Mouse (Mus musculus) induced T-regulatory cell, adult 2 months (primary cell): ENCODE data around the gene Gm17651.

Source experiments
- DNase-seq: peaks from one replicate; pipeline ENCODE4 v3.0.0-alpha.2; 2012; ENCODE audit warnings: low read depth

Gene Gm17651

DNA sequence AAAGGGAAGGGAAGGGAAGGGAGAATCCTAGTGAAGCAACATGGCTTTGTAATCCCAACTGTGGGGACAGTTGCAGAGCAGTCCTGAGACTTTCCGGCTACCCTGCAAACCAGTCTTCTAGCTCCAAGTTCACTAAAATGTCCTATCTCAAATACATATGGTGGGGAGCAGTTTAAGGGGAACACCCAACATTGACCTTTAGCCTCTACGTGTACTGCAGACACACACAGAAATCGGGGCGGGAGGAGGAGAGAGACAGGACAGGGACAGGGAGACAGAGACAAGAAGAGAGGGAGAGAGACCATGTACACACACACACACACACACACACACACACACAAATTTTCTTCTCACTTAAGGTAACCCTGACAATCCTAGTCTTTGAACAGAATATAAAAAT is 44.6 kb downstream of the Gm17651 start:
- no peak for DNase-seq

DNA sequence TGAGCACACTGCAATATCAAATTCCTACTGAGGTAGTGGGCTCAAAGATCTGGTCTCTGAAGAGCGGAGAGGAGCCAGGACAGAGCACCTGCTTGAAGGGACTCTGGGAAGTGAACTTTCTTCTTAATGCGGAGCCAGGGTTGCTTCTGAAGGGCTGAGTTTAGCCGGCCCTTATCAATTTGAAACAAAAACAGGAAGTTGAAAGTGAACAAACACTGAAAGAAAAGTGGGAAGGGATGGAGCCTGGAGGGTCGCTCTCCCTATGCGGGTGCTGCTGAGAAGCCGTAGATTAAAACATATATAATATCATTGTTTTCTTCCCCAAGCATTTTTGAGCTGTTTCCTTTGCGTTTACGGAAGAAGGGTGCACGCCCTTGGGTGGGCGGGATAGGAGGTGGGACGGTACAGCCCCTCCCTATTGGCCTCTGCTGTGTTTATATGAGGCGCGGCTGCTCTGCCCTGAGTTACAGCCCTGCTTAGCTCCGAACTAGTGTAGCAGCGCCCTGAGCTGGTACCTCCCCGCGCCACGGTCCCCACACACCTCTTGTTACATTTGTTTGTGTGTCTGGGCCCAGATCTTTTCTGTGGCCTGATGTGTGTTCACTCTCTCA is 46.0 kb downstream of the Gm17651 start, which contains the start of gene Fmo5:
Fmo5 (plus strand) TSS at position 414 of the 611 bp plus-strand sequence.
- DNase-seq: peak; percentile 82

- DNase-seq: peak; percentile 10
These were observed 46.6 kb downstream of the Gm17651 start for GRCm38 (mm10) chr3:97627893-97628292.

DNA sequence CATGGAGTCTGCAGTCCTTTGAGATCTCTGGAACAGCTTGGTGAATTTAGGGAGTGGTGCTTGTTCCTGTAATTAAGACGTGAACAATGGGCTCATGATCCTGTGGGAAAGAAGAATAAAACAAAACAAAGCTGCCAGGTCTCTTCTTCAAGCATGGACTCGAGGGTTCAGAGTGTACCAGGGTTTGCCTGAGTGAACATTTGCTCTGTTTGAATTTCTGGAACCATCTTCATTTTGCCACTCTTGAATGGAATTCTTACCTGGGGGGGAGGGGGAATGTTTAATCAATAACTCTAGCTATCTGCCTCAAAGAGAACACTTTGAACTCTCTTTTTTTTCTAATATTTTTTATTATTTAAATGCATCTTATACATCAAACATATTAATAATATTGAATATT is 49.9 kb downstream of the Gm17651 start:
- DNase-seq: no peak
